Mouse (Mus musculus) right cerebral cortex, adult 18-20 months (tissue): ENCODE measurements around the gene Gsto2.
"Not testable (repeated sequence)": the region's sequence is repeated elsewhere in the genome, so short reads cannot be mapped to it uniquely, and the experiment has no call there.

Source experiments
- DNase-seq: peaks from one replicate; pipeline ENCODE4 v3.0.0; 2022; ENCODE audit warnings: mixed read lengths

The Gsto2 gene

DNA sequence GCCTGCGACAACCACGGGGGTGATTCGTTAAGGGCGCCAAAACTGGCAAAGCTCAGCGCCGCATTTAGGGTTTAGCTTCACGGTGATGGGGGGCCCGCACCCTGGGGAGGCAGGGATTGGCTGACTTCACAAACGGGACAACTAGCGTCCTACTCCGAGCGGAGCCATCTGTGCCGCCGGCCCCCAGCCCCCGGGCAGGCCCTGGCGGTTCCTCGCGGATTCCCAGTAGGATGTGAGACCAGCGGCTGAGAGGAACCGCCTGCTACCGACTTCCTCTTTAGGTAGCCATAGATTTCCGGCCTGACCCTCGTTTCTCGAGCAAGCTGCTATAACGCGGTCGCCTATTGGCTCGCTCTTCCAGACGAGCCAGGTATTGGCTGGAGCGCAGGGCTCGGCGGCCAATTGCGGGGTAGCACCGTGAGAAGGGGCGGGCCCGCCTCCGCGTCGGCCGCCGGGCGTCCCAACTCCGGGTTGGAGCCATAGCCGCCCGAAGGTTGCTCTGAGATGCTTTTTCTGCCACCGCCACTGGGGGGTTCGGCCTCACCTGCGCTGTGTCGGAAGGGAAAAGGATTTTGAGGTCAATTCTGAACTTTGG, at the start of gene Gsto2:
Gene Gsto2, plus strand, starts transcription at position 182 of the 595 bp plus-strand sequence.
- peak; percentile 97 for DNase-seq

DNA sequence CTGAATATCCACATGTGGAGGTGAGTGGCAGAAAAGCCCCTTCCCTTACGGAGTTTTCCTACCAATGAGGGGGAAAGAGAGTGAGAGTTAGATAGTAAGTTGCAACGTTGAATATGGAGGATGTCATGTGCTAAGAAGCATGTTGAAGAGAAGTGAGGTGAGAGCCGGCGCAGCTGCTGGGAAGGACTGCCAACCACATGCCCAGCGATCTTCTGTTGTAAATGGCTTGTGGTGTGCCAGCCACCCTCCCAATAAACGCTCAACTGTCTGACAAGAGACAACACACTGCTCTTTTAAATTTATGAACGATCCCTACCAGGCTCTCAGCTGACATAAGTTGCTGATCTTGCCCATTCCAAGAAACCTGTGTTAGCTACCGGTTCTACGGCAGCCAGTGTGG, 47.6 kb upstream of the Gsto2 start:
- no peak for DNase-seq

DNA sequence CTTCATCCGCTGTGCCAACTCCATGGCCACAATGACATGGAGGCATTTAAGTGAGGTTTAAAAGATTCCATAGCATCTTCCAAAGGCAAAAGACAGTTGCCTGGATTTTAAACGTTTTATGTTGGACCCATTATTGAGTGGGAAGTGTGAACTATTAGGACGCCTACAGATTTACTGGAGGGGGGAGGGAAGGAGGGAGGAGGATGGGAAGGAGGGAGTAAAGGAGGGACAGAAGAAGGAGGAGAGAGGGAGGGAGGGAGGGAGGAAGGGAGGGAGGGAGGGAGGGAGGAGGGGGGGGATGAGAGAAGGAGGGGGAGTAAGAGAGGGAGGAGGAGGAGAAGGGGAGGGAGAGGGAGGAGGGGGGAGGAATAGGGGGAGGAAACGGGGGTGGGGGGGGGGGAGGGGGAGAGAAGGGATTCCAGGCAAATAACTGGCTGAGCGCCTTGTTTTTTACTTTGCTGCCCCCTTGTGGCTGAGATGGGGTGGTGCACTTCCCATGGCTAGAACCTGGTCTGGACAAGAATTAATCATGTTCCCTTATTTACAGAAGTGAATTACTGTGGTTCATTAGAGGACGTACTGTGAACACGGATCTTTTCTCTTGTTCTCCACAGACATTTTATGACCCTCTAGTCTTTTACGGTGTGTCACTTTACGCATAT, 44.4 kb upstream of the Gsto2 start:
- DNase-seq: peak; percentile 63

DNA sequence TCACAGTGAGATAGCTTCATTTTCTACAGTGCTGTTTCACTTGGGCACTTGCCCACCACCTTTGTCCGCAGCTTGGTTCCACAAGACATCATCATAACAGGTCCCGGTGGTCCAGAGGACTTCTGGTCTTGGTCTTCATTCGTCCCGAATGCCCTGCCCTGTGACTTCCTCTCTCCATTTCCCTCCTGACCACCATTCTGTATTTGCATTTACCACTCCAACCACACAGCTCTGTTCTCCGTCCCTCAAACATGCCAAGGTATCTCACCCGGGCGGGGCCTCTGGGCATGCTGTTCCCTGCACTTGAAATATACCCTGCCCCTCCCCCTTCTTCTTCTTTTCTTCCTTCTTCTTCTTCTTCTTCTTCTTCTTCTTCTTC, 43.9 kb upstream of the Gsto2 start:
- no peak for DNase-seq

DNA sequence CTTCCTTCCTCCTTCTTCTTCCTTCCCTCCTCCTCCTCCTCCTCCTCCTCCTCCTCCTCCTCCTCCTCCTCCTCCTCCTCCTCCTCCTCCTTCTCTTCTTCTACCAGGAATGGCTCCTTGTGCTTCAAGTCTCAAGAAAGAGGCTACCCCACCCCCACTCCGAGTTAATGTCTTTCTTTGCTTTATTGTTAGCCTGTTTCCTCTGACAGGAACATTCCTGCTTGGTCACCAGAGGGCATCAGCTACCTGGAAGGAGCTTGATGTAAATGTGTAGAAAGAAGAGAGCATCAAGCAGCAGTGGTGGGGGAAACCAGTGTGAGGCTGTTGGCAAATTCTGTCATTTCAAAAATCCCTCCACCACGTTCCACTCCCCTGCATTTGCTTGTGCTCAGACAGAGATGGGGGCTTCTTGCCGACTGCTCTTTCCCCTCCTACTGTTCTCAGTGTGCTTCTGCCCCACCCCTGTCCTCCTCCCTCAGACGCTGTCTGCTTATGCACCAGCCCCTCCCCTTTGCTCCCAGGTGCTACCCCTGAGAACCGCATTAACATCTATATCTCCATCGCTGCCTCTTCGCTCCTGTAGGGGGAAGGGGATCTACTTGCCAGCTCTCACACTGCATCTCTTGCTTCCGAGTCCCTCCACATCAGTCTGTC, 43.1 kb upstream of the Gsto2 start:
- no peak for DNase-seq

DNA sequence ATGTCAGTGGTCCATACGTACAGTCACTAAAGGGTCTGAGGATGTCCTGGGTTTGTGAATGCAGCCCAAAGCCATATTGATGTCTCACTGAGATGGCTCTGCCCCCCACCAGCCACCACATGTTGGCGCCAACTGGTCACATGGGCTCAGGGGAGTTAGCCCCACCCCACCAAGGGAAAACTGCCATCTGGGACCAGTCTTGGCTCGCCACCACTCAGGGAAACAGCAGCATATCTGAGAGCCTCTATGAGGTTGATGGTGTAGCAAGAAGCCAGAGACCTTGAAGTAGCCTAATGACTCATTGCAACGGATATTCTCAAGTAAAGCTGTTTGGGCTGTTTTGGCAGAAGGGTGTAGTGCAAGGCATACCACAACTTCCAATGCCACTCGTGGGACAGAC, 41.3 kb upstream of the Gsto2 start:
- DNase-seq: no peak

DNA sequence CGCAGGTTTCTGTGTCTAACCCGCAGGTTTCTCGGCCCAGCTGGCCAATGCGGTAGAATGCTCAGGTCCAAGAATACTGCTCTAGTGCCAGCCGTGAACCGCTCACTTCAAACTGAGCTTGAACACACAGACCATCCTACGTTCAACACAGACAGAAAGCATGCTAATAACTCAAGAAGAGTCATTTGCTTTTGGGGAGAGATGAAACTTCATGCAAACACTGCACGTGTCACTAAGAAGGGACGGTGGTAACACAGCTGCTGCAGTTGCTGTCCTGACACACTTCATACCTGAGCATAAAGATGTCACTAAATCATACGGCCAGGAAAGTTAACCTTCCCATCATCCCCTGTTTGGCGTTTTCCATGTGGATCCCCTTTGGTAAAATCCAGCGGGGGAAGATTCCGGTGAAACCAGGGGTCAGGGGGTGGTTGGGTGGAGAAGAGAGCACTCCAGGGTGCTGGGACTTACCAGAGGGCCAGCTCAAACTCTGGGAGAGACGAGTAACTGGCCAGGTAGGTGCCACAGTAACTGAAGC, 35.4 kb upstream of the Gsto2 start:
- DNase-seq: no peak

DNA sequence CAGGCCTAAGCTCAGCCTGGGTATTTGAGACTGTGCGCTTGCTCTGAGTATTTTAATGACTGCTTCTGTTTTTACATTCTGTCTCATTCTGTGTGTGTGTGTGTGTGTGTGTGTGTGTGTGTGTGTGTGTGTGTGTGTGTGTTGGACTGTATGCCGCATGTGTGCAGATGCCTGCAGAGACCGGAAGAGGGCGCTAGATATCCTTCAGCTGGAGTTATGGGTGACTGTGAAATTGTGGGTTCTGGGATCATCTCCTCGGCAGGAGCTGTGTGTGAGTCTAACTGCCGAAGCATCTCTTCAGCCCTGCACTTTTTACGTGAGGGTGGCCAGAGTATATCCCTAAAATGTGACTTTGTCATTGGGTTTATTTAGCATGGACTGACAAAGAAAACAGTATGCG, 34.2 kb upstream of the Gsto2 start:
- no peak for DNase-seq

DNA sequence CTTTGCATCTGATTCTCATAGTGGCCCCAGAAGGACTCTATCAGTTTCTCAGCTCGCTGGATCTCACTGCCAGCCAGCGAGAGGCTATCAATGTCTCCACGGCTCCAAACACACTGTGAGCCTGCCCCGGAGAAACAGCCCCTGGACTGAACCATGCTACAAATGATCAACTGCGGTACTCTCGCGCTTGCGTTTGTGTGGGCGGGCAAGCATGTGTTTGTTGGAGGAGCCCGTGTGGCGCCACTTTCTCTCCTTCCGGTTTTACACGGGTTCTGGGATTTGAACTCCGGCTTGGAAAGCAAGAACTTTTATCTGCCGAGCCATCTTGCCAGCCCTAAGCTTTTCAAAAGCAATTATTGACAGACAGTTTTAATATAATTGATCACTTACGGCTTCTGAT, 33.0 kb upstream of the Gsto2 start:
- no peak for DNase-seq

DNA sequence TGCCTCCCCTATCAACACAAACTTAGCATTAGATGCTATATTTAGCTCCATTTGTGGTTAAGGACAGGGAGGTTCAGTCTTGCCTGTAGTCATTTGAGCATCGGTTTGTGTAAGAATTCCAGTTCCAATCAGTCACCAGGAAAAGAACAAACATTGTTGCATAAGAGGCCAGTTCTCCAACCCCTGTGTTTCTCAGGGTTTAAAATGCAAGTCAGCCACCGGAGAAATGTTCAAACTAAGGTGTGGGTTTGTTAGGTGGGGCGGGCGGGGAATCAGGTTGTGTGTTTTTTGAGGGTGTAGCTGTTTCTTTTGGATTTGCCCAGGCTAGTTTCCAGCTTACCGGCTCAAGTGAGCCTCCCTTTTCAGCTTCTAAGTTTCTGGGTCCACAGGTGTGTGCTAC, 30.7 kb upstream of the Gsto2 start:
- DNase-seq: no peak

DNA sequence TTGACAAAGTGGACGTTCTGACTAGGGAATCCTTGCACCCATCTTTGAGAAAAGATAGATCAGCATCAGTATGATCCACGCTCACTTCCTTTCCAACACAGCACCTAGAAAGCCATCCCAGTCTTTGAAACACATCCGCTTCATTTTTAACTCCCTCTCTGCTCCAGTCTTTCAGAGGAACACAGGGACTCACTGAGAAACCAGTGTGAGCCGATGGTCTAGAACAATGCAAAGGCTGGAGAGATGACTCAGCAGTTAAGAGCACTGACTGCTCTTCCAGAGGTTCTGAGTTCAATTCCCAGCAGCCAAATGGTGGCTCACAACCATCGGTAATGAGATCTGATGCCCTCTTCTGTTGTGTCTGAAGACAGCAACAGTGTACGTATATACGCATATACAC, 29.6 kb upstream of the Gsto2 start:
- DNase-seq: no peak

DNA sequence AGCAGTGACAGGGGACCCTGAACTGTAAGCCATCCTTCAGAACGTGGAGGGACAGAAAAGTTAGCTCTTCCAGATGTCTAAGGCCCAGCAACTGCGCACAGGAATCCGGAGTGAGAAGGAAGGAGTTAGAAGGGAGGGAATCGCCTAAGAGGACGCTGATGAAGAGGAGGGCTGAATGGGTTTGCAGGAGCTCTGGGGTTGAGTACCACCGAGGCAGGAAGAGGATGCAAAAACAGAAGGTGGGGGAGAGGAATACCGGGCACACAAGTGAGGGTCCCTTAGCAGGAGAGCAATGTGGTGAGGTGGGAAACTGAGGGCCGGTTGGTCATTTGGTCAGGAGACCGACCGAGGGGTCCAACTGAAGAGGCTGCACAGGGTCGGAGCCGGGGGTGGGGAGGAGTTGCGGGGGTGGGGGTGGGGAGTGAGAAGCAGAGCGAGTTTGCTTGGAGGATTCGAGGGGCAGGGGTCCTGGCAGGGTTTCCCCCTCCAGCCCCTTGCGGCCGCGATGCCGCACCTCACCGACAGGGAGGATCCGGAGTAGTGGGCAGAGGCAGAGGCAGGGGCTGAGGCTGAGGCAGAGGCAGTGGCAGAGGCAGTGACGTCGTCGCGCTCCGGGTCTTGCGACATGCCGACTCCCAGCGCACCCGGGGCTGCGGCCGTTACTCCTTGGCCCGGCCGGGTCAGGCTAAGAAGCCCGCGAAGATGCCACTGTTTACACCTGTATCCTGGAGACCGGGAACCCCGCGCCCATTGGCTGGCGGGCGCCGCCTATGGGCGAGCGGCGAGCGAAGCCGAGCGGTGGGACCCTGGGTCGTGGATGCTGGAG, 28.4 kb upstream of the Gsto2 start:
- DNase-seq: peak; percentile 46

DNA sequence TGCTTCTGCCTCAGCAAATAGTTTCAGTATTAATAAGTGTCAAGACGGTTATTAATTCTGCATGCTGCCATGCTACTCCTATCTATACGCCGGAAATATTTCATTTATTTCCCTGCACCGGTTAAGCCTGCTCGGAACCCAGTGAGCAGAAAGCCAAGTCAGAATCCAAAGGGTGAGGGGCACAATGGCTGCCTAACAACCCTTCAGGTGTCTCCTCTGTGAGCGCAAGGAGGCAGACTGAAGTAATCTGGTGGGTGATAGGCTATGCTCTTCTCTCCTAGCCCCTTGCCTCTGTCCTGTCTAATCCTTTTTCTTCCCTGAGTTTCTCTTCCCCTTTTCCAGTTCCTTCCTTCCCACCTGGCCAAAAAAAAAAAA, 27.8 kb upstream of the Gsto2 start:
- no peak for DNase-seq

DNA sequence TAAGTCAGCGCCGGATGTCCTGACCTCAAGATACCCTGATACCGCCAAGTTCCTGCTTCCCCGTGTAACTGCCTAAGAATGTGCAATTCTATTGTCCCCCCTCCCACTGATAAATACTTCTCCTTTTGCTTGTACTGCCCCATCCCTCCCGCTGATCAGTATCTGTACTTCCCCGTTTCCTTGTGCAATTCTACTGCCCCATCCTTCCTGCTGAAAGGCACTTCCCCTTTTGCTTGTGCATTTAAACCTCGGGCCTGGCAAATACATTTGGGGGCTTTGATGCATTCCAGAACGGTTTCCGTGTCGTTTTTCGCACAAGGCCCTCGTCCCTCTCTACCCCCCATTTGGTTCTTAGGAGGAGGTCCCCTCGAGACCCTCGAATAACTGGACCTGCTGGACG, 24.1 kb upstream of the Gsto2 start:
- not testable (repeated sequence) for DNase-seq

DNA sequence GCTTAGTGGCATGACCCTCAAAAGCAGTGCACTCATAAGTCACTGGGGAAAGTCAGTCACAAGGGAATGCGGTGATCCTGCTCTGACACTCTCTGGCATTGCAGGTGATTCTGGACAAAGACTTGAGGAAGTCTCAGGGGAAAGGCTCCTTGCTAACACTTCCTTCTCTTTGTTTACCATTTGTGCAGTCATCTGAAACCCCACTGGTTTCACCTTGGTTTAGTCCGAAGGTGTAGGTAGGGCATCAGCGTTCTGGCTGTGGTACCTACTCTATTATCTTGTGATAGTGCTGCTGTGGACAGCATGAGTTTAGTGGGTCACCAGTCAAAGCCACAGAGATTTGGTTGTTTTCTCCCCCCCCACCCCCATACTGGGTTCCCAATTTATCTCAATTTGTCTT, 15.6 kb upstream of the Gsto2 start:
- no peak for DNase-seq

DNA sequence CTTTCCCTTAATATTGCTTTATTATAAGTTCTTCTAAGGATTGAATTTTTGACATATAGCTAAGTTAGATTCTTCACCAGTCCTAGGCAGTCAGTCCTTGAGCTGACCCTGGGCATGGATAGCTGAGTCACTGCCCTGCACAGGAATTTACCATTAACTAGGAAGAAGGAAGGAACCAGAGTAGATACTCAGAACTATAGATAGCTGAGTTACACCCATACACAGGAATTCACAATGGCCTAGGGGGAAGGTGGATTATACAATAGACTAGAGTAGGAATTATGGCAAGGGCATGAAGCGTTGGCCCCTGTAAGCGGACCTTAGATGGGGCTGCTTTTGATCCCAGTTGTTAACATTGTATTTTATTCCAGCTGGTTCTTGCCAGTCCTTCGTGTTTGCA, 13.2 kb upstream of the Gsto2 start:
- not testable (repeated sequence) for DNase-seq

DNA sequence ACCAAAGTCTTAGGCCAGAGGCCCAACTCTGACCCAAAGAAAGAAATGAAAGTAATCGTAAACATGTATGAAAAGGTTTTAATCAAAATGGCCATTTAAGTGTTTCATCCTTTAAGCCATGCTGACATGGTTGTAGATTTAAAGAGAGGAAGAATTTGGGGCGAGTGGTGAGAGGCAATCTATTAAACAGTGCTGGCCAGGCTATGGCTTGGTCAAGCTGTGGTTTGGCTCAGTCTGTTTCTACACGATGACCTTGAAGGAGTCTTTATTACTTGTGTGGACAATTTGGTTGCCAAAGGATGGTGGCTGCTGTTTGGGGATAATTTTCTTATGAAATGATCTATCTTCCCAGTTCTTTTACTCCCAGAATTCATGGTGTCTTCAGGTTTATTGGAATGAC, 12.3 kb upstream of the Gsto2 start:
- no peak for DNase-seq

DNA sequence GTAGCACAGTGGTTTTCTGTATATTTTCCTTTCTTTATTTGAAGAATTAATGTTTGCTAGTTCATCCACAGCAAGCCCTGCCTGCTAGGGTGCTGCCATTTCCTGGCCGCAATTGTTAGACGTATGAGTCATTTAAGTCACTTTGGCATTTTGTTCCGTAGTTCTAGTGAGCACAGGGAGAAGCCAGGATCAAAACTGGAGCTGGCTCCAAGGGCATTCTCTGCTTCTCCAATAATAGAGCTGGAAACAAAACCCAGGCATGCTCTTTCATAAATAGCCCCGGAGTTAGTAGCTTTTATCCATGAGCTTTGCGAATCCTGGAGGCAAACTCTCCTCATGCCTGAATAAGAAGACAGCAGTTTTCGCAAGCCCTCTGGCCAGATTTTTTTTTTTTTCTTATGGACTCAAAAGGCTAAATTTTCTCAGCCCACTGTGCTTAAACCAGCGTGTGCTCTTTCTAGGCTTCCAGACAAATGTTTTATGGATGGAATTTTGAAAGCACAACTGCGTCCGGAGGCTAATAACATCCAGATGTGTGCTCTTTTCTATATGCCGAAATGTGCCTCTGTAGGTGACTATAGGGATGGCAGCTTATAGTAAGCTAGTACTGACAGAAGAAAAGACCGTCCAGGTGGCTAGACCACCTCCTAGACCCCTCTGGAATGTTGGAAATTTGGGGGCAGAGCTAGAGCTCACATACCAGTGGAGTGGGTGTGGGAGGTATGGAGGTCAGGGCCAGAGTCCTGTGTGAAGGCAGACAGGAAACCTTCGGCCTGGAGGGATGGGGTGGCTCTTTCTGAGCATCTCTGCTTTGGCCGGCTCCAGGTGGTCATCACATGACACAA, 11.2 kb upstream of the Gsto2 start:
- peak; percentile 11 for DNase-seq

DNA sequence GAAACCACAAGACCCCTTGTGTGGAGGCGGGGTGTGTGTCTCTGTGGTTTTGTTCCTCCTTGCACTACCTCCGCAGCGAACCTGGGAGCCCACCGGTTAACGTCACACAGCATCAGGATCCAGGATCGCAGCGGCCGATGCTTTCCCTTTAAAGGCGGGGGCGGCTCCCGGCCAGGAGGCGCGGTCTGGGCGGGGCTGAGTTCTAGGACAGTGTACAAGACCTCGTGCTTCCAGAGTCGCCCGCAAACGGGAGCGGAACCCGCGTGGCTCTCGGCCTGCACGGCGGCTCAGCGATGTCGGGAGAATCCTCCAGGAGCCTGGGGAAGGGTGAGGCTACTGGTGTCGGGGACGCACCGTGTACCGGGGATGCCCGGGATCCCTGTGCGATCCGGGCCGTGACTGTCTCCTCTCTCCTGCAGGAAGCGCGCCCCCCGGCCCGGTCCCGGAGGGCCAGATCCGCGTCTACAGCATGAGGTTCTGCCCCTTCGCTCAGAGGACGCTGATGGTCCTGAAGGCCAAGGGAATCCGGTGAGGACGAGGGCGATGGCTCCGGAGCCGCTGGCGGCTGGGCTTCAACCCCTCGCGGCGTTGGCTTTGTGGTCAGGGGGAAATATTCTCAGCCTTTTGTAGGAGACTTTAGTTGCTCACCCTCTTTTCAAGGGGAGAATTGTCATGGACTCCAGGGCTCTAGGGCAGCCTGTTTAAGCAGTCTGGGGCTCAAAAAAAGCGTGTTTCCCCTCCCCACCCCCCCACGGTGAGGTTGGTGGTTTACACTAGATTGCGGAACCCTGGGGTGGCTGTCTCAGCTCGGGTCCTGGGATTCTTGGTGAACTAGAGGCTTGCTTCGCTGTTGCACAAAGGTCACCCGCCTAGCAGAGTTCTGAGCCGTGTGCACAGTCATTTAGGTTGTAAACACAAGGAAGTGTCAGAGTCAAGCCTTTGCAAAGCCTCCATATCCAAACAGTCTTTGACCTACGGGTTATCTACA, 10.2 kb upstream of the Gsto2 start, which contains the start of gene Gsto1:
Gene Gsto1, plus strand, starts transcription at position 175 of the 988 bp plus-strand sequence.
- DNase-seq: peak; percentile 92

DNA sequence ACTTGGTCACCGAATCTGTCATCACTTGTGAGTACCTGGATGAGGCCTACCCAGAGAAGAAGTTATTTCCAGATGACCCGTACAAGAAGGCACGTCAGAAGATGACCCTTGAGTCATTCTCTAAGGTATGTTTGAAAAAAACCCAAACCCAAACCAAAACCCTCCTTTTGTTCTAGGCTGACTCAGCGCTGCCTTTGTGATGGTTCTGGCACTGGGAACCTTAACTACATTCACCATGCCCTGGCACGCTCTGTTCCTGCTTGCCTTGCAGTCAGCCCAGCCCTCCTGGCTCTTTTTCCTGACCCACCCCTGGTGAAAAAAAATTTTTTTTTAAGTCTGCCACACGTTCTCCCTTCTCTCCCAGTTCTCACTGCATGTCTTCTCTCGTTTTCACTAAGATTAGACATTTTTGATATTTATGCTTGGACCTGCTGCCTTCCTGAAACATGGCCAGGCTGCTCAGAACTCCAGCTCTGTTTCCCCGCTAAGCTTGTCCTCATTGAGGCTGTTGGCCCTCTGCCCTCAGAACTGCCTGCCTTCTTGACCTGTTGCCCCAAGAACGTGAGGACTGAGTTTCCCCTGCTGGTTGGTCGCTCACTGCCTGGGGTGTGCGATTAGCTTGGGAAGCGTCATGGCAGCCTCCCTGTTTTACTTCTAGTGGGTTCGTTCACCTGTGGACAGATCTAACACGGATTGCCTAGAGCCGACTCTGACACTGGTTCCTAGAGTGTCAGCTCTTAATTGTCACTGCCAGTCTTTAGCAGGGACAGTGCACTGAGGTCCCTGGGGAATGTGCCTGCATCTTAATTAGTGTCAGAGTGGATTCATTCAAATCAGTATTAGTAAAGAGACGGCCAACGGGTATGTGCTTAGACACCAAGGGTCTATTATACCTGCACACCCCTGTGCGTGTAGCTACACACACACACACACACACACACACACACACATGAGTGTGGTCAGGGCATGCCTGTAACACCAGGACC, 7.1 kb upstream of the Gsto2 start:
- no peak for DNase-seq
